ENCODE assay signal across 8 mouse cellular contexts in the genomic region with DNA sequence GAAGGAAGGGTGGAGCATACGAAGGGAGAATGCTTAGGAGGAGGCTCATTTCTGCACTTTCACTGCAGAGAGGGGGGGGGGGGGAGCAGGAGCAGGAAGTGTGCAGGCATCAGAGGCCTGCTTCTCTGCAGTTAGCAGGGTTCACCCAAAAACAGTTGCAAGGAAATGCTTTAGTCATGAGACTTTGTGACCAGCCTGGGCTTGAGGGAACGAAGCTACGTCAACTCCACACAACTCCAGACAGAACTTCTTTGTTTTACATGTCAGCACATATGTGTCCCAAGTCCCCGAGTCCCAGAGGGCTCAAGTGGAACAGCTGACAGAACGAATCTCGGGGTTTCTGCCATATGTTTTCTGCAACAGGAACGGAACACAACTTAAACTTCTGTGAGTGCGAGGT.
DNase-seq lines count a peak whose midpoint lies in the region; ATAC-seq and TF ChIP-seq lines count a peak whose summit lies in the region.

No protein-coding gene starts in this region.

- no peak overlapping the region for H3K4me2 ChIP-seq in lung, postnatal 0 days (replicated peaks; ENCODE audit: low read depth, low read length)
- no peak overlapping the region for H3K4me2 ChIP-seq in embryonic facial prominence, embryonic 14.5 days (ENCODE audit: low read depth, low read length)
- 0 out of 2 replicates have a peak overlapping the region, but pooled peaks have one; percentile 3 for H3K4me2 ChIP-seq in limb, embryonic 13.5 days (replicated peaks)

- H3K36me3 ChIP-seq in lung, postnatal 0 days (ENCODE audit: insufficient read depth, low read length): no peaks in the 10 kb centered on the region
- no peaks in the 10 kb centered on the region for H3K36me3 ChIP-seq in embryonic facial prominence, embryonic 14.5 days (ENCODE audit: control insufficient read depth, insufficient read depth, low read length)
- no peaks in the 10 kb centered on the region for H3K36me3 ChIP-seq in limb, embryonic 13.5 days
- no peaks in the 10 kb centered on the region for H3K36me3 ChIP-seq in thymus, adult 2 months (ENCODE audit: control insufficient read depth, insufficient read depth, low read length)

- H3K9ac ChIP-seq in lung, postnatal 0 days (replicated peaks; ENCODE audit: low read depth): no peak overlapping the region
- H3K9ac ChIP-seq in embryonic facial prominence, embryonic 14.5 days (ENCODE audit: low read depth, low read length): no peak overlapping the region
- peak overlapping the region; percentile 25; the same call in 1 of the 2 replicates for H3K9ac ChIP-seq in limb, embryonic 13.5 days

- TF ChIP-seq CTCF in lung, postnatal 0 days (IDR thresholded peaks at IDR 0.05): no peak
- TF ChIP-seq CTCF in thymus, adult 2 months (IDR thresholded peaks at IDR 0.05; ENCODE audit: borderline replicate concordance, control insufficient read depth, extremely low read depth, insufficient read depth, low read length, poor library complexity): no peak

- no peaks in the 10 kb centered on the region for H3K27me3 ChIP-seq in lung, postnatal 0 days (replicated peaks; ENCODE audit: insufficient read depth, low read length)
- no peaks in the 10 kb centered on the region for H3K27me3 ChIP-seq in embryonic facial prominence, embryonic 14.5 days (replicated peaks; ENCODE audit: control insufficient read depth, insufficient read depth, low read length)
- H3K27me3 ChIP-seq in limb, embryonic 13.5 days: peaks cover 4% of the 10 kb centered on the region; the same call in 1 of the 2 replicates
- H3K27me3 ChIP-seq in thymus, adult 2 months (ENCODE audit: control insufficient read depth, insufficient read depth, low read length): no peaks in the 10 kb centered on the region

- TF ChIP-seq EP300 in lung, postnatal 0 days (IDR thresholded peaks at IDR 0.05): no peak

- no peak overlapping the region for H3K27ac ChIP-seq in lung, postnatal 0 days (ENCODE audit: low read length)
- peak overlapping the region; percentile 39; the same call in 1 of the 2 replicates for H3K27ac ChIP-seq in embryonic facial prominence, embryonic 14.5 days (replicated peaks; ENCODE audit: low read depth, low read length)
- peak overlapping the region; percentile 67; the same call in 1 of the 2 replicates for H3K27ac ChIP-seq in limb, embryonic 13.5 days
- H3K27ac ChIP-seq in thymus, adult 2 months (ENCODE audit: control insufficient read depth, insufficient read depth, low read length): peak overlapping the region; percentile 97

- H3K4me1 ChIP-seq in lung, postnatal 0 days (ENCODE audit: insufficient read depth, low read depth, low read length): peaks cover 4% of the 10 kb centered on the region; the same call in 1 of the 2 replicates
- H3K4me1 ChIP-seq in embryonic facial prominence, embryonic 14.5 days (ENCODE audit: control insufficient read depth, insufficient read depth, low read length): peaks cover 40% of the 10 kb centered on the region
- peaks cover 59% of the 10 kb centered on the region for H3K4me1 ChIP-seq in limb, embryonic 13.5 days
- H3K4me1 ChIP-seq in thymus, adult 2 months (replicated peaks; ENCODE audit: control insufficient read depth, insufficient read depth, low read length): peaks cover 28% of the 10 kb centered on the region

- DNase-seq in lung, postnatal 0 days (ENCODE audit: low spot score): no peak
- no peak for DNase-seq in lung, adult 18-20 months
- peak; percentile 73 for DNase-seq in embryonic facial prominence, embryonic 14.5 days (ENCODE audit: low spot score)
- peak; percentile 41 for DNase-seq in thymus, adult 2 months
- no peak for DNase-seq in lung, postnatal 25 days (ENCODE audit: low spot score)
- no peak for DNase-seq in frontal cortex, postnatal 25 days (ENCODE audit: low spot score in 2 of 2)
- no peak for DNase-seq in Muller cell, postnatal 12 days (ENCODE audit: inconsistent ontology term)

- no peak overlapping the region for H3K4me3 ChIP-seq in lung, postnatal 0 days (ENCODE audit: low read depth, low read length)
- H3K4me3 ChIP-seq in embryonic facial prominence, embryonic 14.5 days (ENCODE audit: low read depth, low read length): no peak overlapping the region
- no peak overlapping the region for H3K4me3 ChIP-seq in limb, embryonic 13.5 days
- H3K4me3 ChIP-seq in thymus, adult 2 months (ENCODE audit: control insufficient read depth, insufficient read depth, low read length): peak overlapping the region; percentile 4; the same call in 1 of the 2 replicates

- no peaks in the 10 kb centered on the region for H3K9me3 ChIP-seq in lung, postnatal 0 days (ENCODE audit: low read length)
- no peaks in the 10 kb centered on the region for H3K9me3 ChIP-seq in embryonic facial prominence, embryonic 14.5 days (ENCODE audit: control insufficient read depth, low read length)
- H3K9me3 ChIP-seq in limb, embryonic 13.5 days: no peaks in the 10 kb centered on the region

- WGBS in lung, postnatal 0 days: 28% methylated on average over 8 of the region's 8 CpGs
- 18% methylated on average over 8 of the region's 8 CpGs for WGBS in embryonic facial prominence, embryonic 14.5 days
- WGBS in limb, embryonic 13.5 days: 21% methylated on average over 8 of the region's 8 CpGs
- 10% methylated on average over 8 of the region's 8 CpGs for WGBS in thymus, adult 2 months

- no peak for TF ChIP-seq POLR2A in thymus, adult 2 months (IDR thresholded peaks at IDR 0.05; ENCODE audit: control insufficient read depth, extremely low read depth, insufficient read depth, low read length, poor library complexity)

- ATAC-seq in lung, postnatal 0 days: peak; percentile 12; the same call in 1 of the 2 replicates
- peak; percentile 19; the same call in 1 of the 2 replicates for ATAC-seq in embryonic facial prominence, embryonic 14.5 days (ENCODE audit: low read depth)
- ATAC-seq in limb, embryonic 13.5 days (ENCODE audit: low FRiP score, low read depth): peak; percentile 21; the same call in 1 of the 2 replicates

Comparison
In these comparisons a context has a peak if more than half of its experiments do, and no peak if none do; other contexts are left out.
1. DNase-seq: peak in embryonic facial prominence, embryonic 14.5 days (single experiment) and thymus, adult 2 months (single experiment); none in lung, postnatal 0 days (single experiment), lung, adult 18-20 months (0 of 2), lung, postnatal 25 days (single experiment), frontal cortex, postnatal 25 days (0 of 2) and Muller cell, postnatal 12 days (single experiment).
2. Peak in every context shown above with its lines, with median percentiles within 50 percentile points of each other: ATAC-seq.